Mouse (Mus musculus): ENCODE data around the gene Aqp11.

Aqp11 gene

GRCm38 (mm10) chr7:97737638-97738456, at the start of gene Aqp11:
TSS of gene Aqp11 (minus strand) at chr7:97738289.
- peak; percentile 94 for DNase-seq

- DNase-seq: no peak
Observed at GRCm38 (mm10) chr7:97783523-97783922, 45.4 kb upstream of the Aqp11 start.

GRCm38 (mm10) chr7:97781496-97781895, 43.4 kb upstream of the Aqp11 start:
- no peak for DNase-seq

GRCm38 (mm10) chr7:97780815-97781214, 42.7 kb upstream of the Aqp11 start:
- DNase-seq: no peak

GRCm38 (mm10) chr7:97780222-97780621, 42.1 kb upstream of the Aqp11 start:
- DNase-seq: no peak

- no peak for DNase-seq
Observed at GRCm38 (mm10) chr7:97777191-97777590, 39.1 kb upstream of the Aqp11 start.

- no peak for DNase-seq
Observed at GRCm38 (mm10) chr7:97775923-97776322, 37.8 kb upstream of the Aqp11 start.

GRCm38 (mm10) chr7:97775380-97775779, 37.3 kb upstream of the Aqp11 start:
- DNase-seq: no peak

GRCm38 (mm10) chr7:97770841-97771620, 32.9 kb upstream of the Aqp11 start:
- DNase-seq: no peak

- DNase-seq: no peak
Observed at GRCm38 (mm10) chr7:97769020-97769419, 30.9 kb upstream of the Aqp11 start.

- no peak for DNase-seq
Observed at GRCm38 (mm10) chr7:97767841-97768240, 29.8 kb upstream of the Aqp11 start.

- no peak for DNase-seq
Observed at GRCm38 (mm10) chr7:97766406-97767166, 28.5 kb upstream of the Aqp11 start.

GRCm38 (mm10) chr7:97765963-97766347, 27.9 kb upstream of the Aqp11 start:
- no peak for DNase-seq

- DNase-seq: no peak
Observed at GRCm38 (mm10) chr7:97765181-97765962, 27.3 kb upstream of the Aqp11 start.

- no peak for DNase-seq
Observed at GRCm38 (mm10) chr7:97764591-97764990, 26.5 kb upstream of the Aqp11 start.

- peak; percentile 78 for DNase-seq
Observed at GRCm38 (mm10) chr7:97756967-97757881, 19.1 kb upstream of the Aqp11 start.

GRCm38 (mm10) chr7:97749207-97750190, 11.4 kb upstream of the Aqp11 start:
- no peak for DNase-seq

GRCm38 (mm10) chr7:97748527-97749206, 10.6 kb upstream of the Aqp11 start:
- no peak for DNase-seq

- DNase-seq: peak; percentile 83
Observed at GRCm38 (mm10) chr7:97747787-97748497, 9.9 kb upstream of the Aqp11 start.
